Mouse (Mus musculus): ENCODE results near the gene Atp11c. TPM values are rescaled to one million over a fixed set of nuclear protein-coding genes. Genes with fewer than 3 reads are reported as not detected.

Gene Atp11c
- polyA plus RNA-seq, 1 experiment = 4.1 TPM

- Histone ChIP-seq H3K4me3 (ENCODE audit: insufficient read depth, low read depth, low read length) (no peak overlapping the region), H3K4me1 (ENCODE audit: control insufficient read depth, insufficient read depth, low read length) (no peaks in the 10 kb centered on the region), H3K27ac (ENCODE audit: insufficient read depth, low read depth, low read length) (no peak overlapping the region), H3K36me3 (ENCODE audit: control insufficient read depth, insufficient read depth, low read length) (no peaks in the 10 kb centered on the region), H3K27me3 (replicated peaks; ENCODE audit: control insufficient read depth, insufficient read depth, low read length) (no peaks in the 10 kb centered on the region)
- TF ChIP-seq POLR2A (IDR thresholded peaks at IDR 0.05; ENCODE audit: low read depth, low read length) = no peak
- no peak for TF ChIP-seq CTCF (conservative IDR thresholded peaks at IDR 0.05; ENCODE audit: insufficient read depth, insufficient read length, low read depth, low read length)
- WGBS = 2% methylated on average over 19 of the region's 19 CpGs
- DNase-seq = no peak
Observed at GRCm38 (mm10) chrX:60178025-60178743, 414.3 kb downstream of the Atp11c start.

Other genes starting within 250 kb of the Atp11c start
- gene Gm7073, start 53.4 kb downstream of the Atp11c start, polyA plus RNA-seq (2012; rRNA removed) = not detected in 2 replicates